Comparison of ENCODE assay signal across 21 mouse cellular contexts in the genomic region with DNA sequence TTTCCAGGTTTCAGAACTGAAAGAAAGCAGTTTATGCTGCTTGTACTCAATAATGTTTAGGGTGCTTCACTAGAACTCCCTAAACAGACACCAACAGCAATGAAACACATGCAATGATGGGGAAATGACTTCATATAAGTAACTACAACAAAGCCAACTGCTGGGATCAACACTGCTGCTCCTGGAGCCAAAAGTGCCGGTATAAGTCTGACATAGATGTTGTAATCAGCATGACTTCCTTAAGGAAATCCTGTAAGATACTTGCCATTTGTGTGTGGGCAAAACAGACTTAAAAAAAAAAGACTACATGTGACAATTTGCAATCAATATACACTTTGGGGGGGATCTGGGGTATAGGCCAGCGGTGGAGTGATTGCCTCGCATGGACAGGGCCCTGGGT.
"Had no signal": no experiment of that assay in that cellular context is flagged by ENCODE, and none has a peak within 500 bp of the region (broad histone marks: within the 10 kb centered on the region; RNA-seq: fewer than 3 reads in every experiment).

No protein-coding gene starts in this region.

- H3K4me2 ChIP-seq: intestine, embryonic 15.5 days; limb, embryonic 12.5 days; limb, embryonic 15.5 days; liver, embryonic 11.5 days; midbrain, embryonic 13.5 days; stomach, embryonic 15.5 days had no signal

- H3K4me3 ChIP-seq: intestine, embryonic 15.5 days; limb, embryonic 12.5 days; limb, embryonic 15.5 days; megakaryocyte, embryonic 14.5 days; midbrain, embryonic 10.5 days; midbrain, embryonic 13.5 days; myocyte; stomach, embryonic 15.5 days had no signal

- H3K27me3 ChIP-seq: intestine, embryonic 15.5 days; limb, embryonic 12.5 days; limb, embryonic 15.5 days; megakaryocyte, embryonic 14.5 days; midbrain, embryonic 13.5 days; stomach, embryonic 15.5 days had no signal

- H3K4me1 ChIP-seq: intestine, embryonic 15.5 days; limb, embryonic 12.5 days; midbrain, embryonic 10.5 days; midbrain, embryonic 13.5 days; stomach, embryonic 15.5 days had no signal

- DNase-seq: kidney, adult 18-20 months; kidney, postnatal 14 days; kidney, postnatal 4 days; left cerebral cortex, postnatal 4 days; liver, postnatal 0 days; right cerebral cortex, adult 18-20 months; right cerebral cortex, postnatal 14 days; right cerebral cortex, postnatal 4 days; thymus, postnatal 25 days had no signal

- H3K9ac ChIP-seq: intestine, embryonic 15.5 days; limb, embryonic 12.5 days; limb, embryonic 15.5 days; liver, embryonic 14.5 days; liver, postnatal 0 days; midbrain, embryonic 13.5 days; stomach, embryonic 15.5 days had no signal

- H3K9me3 ChIP-seq: intestine, embryonic 15.5 days; limb, embryonic 12.5 days; limb, embryonic 15.5 days; megakaryocyte, embryonic 14.5 days; midbrain, embryonic 10.5 days; midbrain, embryonic 13.5 days; stomach, embryonic 15.5 days had no signal

- ATAC-seq: intestine, embryonic 15.5 days; liver, postnatal 0 days; midbrain, embryonic 13.5 days; midbrain, embryonic 16.5 days had no signal

- H3K27ac ChIP-seq: intestine, embryonic 15.5 days; limb, embryonic 12.5 days; limb, embryonic 15.5 days; liver, embryonic 14.5 days; macrophage; midbrain, embryonic 10.5 days; midbrain, embryonic 13.5 days; stomach, embryonic 15.5 days had no signal

- H3K36me3 ChIP-seq: intestine, embryonic 15.5 days; limb, embryonic 12.5 days; limb, embryonic 15.5 days; midbrain, embryonic 10.5 days; midbrain, embryonic 13.5 days; stomach, embryonic 15.5 days had no signal
